Mouse (Mus musculus) intestine, embryonic 14.5 days (tissue): ENCODE data around the gene Nod2. TPM values are rescaled to one million over a fixed set of nuclear protein-coding genes. Genes with fewer than 3 reads are reported as not detected.

Experiments
- ATAC-seq: fragments of 200-750 bp; cut with Nextera tagmentation; replicated peaks from 2 replicates; pipeline ENCODE4 v1.8.0; 2017; ENCODE audit warnings: low read depth, moderate number of reproducible peaks, moderate TSS enrichment, moderate library complexity; ENCODE audit not compliant: low FRiP score, low TSS enrichment
- DNase-seq: peaks from one replicate; pipeline ENCODE4 v3.0.0-alpha.2; 2018; ENCODE audit warnings: low spot score
- H3K27ac ChIP-seq: fragments of 300-500 bp; sonication (generic); 2 replicates; pipeline ENCODE4 v1.5.1; 2014; ENCODE audit warnings: low read depth, mild to moderate bottlenecking, control low read depth
- H3K27me3 ChIP-seq: fragments of 300-500 bp; sonication (generic); replicated peaks from 2 replicates; pipeline ENCODE4 v1.6.1; 2014; ENCODE audit warnings: low read length, control low read depth; ENCODE audit not compliant: control insufficient read depth, insufficient read depth
- H3K36me3 ChIP-seq: fragments of 300-500 bp; sonication (generic); 2 replicates; pipeline ENCODE4 v1.6.1; 2014; ENCODE audit warnings: low read length, control low read depth; ENCODE audit not compliant: control insufficient read depth, insufficient read depth
- H3K4me1 ChIP-seq: fragments of 300-500 bp; sonication (generic); replicated peaks from 2 replicates; pipeline ENCODE4 v1.6.1; 2014; ENCODE audit warnings: low read length, control low read depth, mixed read lengths; ENCODE audit not compliant: control insufficient read depth, insufficient read depth
- H3K4me2 ChIP-seq: fragments of 300-500 bp; sonication (generic); 2 replicates; pipeline ENCODE4 v1.6.1; 2014; ENCODE audit warnings: low read length
- H3K4me3 ChIP-seq: fragments of 300-500 bp; sonication (generic); 2 replicates; pipeline ENCODE4 v1.5.1; 2014; ENCODE audit warnings: low read depth, low read length, control low read depth, mixed read lengths
- H3K9ac ChIP-seq: fragments of 300-500 bp; sonication (generic); 2 replicates; pipeline ENCODE4 v1.6.1; 2014; ENCODE audit warnings: mild to moderate bottlenecking, low read length
- H3K9me3 ChIP-seq: fragments of 300-500 bp; sonication (generic); 2 replicates; pipeline ENCODE4 v1.6.1; 2016; ENCODE audit warnings: low read length, control low read depth; ENCODE audit not compliant: control insufficient read depth
- WGBS: fragments of 180-500 bp; shearing (Covaris S2); extraction: QIAGEN DNeasy Blood & Tissue Kit; methylation state at CpG from one replicate; pipeline ENCODE4 v1.1.7; 2014; 5-methylcytosine and 5-hydroxymethylcytosine counted together
- polyA plus RNA-seq: library from polyadenylated mRNA; unstranded; fragments of >200 nt; fragmentation: Nextera tagmentation; extraction: Ambion mirVana; gene quantifications from 2 replicates; pipeline ENCODE4 v1.2.1, GENCODE M21; 2014

Nod2 gene
- polyA plus RNA-seq, 1 experiment from 2014 or later: 0.12 TPM

- Histone ChIP-seq H3K4me1 (no peaks in the 10 kb centered on the region), H3K9me3 (no peaks in the 10 kb centered on the region), H3K4me2 (no peak overlapping the region), H3K36me3 (no peaks in the 10 kb centered on the region), H3K4me3 (no peak overlapping the region), H3K9ac (no peak overlapping the region), H3K27me3 (no peaks in the 10 kb centered on the region), H3K27ac (no peak overlapping the region)
- DNase-seq: no peak
- 84% methylated on average over 6 of the region's 6 CpGs for WGBS
- ATAC-seq: no peak
Measured at GRCm38 (mm10) chr8:88689891-88690290, 42.8 kb downstream of the Nod2 start.

- H3K9me3 ChIP-seq: no peaks in the 10 kb centered on the region
- ATAC-seq (no peak), DNase-seq (no peak)
- H3K4me3 ChIP-seq: no peak overlapping the region
- no peak overlapping the region for H3K4me2 ChIP-seq
- H3K27me3 ChIP-seq: no peaks in the 10 kb centered on the region
- no peaks in the 10 kb centered on the region for H3K36me3 ChIP-seq
- H3K9ac ChIP-seq: no peak overlapping the region
- WGBS: 45% methylated on average over 4 of the region's 4 CpGs
- H3K27ac ChIP-seq: no peak overlapping the region
- H3K4me1 ChIP-seq: peaks cover 3% of the 10 kb centered on the region; the same call in 1 of the 2 replicates
Measured at GRCm38 (mm10) chr8:88691342-88691948, 44.3 kb downstream of the Nod2 start.

DNA sequence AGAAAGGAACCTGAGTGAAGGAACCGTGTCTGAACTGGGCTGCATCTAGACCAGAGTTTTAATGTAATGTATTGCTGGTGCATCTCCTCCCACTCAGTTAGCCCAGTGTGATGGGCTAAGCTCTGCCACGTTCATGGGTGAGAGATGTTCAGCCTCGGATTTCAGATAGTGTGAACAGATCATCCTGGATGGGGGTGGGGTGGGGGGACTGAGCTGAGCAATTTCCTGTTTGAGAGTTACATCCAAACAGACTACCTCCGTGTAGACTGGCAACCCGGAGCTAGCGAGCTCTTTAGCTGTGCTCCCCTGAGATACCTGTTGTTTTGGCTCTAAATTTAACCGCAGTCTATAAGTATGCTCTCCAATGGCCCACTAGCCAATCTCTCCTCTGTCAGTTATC is 44.8 kb downstream of the Nod2 start:
- H3K4me2 ChIP-seq: no peak overlapping the region
- no peak overlapping the region for H3K27ac ChIP-seq
- H3K36me3 ChIP-seq: no peaks in the 10 kb centered on the region
- peaks cover 3% of the 10 kb centered on the region; the same call in 1 of the 2 replicates for H3K4me1 ChIP-seq
- no peak for ATAC-seq
- H3K9ac ChIP-seq: no peak overlapping the region
- 33% methylated on average over 7 of the region's 7 CpGs for WGBS
- no peak for DNase-seq
- H3K4me3 ChIP-seq: no peak overlapping the region
- H3K27me3 ChIP-seq: no peaks in the 10 kb centered on the region
- no peaks in the 10 kb centered on the region for H3K9me3 ChIP-seq

DNA sequence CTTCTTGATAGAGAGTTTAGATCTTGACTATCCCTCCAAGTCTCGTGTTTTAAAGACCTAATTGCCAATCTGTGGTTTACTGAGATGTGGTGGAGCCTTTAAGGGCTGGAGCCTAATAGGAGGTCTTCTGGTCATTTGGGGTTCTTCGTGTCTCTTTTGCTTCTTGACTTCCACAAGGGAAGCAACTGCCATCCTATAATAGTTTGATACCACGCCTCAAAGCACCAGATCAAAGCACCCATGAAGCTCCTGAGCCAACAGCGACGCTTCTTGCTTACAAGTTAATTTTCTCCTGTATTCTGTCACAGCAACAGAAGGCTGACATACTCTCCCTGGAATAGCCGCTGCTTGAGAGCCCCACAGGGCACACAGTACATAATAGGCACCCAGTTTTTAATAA is 45.8 kb downstream of the Nod2 start:
- no peak overlapping the region for H3K27ac ChIP-seq
- DNase-seq (no peak), ATAC-seq (no peak)
- peaks cover 7% of the 10 kb centered on the region for H3K4me1 ChIP-seq
- H3K36me3 ChIP-seq: no peaks in the 10 kb centered on the region
- no peak overlapping the region for H3K9ac ChIP-seq
- no peak overlapping the region for H3K4me3 ChIP-seq
- no peaks in the 10 kb centered on the region for H3K9me3 ChIP-seq
- 82% methylated on average over 6 of the region's 6 CpGs for WGBS
- H3K4me2 ChIP-seq: no peak overlapping the region
- no peaks in the 10 kb centered on the region for H3K27me3 ChIP-seq

DNA sequence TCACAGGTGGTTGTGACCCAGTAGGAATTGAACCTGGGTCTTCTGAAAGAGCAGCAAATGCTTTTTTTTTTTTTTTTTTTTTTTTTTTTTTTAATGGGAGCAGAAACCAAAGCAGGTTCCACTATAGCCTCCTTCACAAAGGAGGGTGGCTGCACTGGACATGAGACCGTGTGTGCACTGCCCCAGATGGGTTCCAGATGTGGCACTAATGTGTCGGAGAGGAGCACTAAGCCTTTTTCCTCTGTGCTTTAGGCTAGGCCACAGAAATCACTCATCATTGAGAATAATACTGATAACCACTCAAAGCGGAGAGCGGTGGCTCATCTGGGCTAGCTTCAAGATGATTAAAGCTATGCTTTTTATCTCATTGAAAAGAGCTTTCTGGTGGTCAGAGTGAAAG is 46.3 kb downstream of the Nod2 start:
- Histone ChIP-seq H3K4me2 (no peak overlapping the region), H3K4me1 (peaks cover 9% of the 10 kb centered on the region), H3K36me3 (no peaks in the 10 kb centered on the region), H3K9me3 (no peaks in the 10 kb centered on the region), H3K4me3 (no peak overlapping the region), H3K27me3 (no peaks in the 10 kb centered on the region), H3K27ac (no peak overlapping the region), H3K9ac (no peak overlapping the region)
- DNase-seq: no peak
- WGBS: 84% methylated on average over 4 of the region's 4 CpGs
- ATAC-seq: no peak

GRCm38 (mm10) chr8:88694291-88694690 is 47.2 kb downstream of the Nod2 start:
- ATAC-seq: no peak
- no peak overlapping the region for H3K4me3 ChIP-seq
- H3K9ac ChIP-seq: no peak overlapping the region
- 58% methylated on average over 7 of the region's 7 CpGs for WGBS
- no peak overlapping the region for H3K4me2 ChIP-seq
- no peaks in the 10 kb centered on the region for H3K36me3 ChIP-seq
- no peaks in the 10 kb centered on the region for H3K9me3 ChIP-seq
- no peak for DNase-seq
- peaks cover 9% of the 10 kb centered on the region for H3K4me1 ChIP-seq
- no peak overlapping the region for H3K27ac ChIP-seq
- H3K27me3 ChIP-seq: no peaks in the 10 kb centered on the region

GRCm38 (mm10) chr8:88696228-88696627 is 49.1 kb downstream of the Nod2 start:
- H3K9ac ChIP-seq: no peak overlapping the region
- H3K27ac ChIP-seq: no peak overlapping the region
- 19% methylated on average over 7 of the region's 7 CpGs for WGBS
- no peak for DNase-seq
- H3K36me3 ChIP-seq: no peaks in the 10 kb centered on the region
- no peaks in the 10 kb centered on the region for H3K27me3 ChIP-seq
- no peaks in the 10 kb centered on the region for H3K9me3 ChIP-seq
- H3K4me1 ChIP-seq: peaks cover 9% of the 10 kb centered on the region
- peak overlapping the region; percentile 85 for H3K4me3 ChIP-seq
- ATAC-seq: peak; percentile 7; the same call in 1 of the 2 replicates
- H3K4me2 ChIP-seq: peak overlapping the region; percentile 55

- Histone ChIP-seq H3K4me2 (peak within 1 kb of the TSS; percentile 55), H3K27ac (peak within 1 kb of the TSS; percentile 33; the same call in 1 of the 2 replicates), H3K27me3 (no peaks in the 10 kb centered on the region), H3K4me1 (peaks cover 9% of the 10 kb centered on the region), H3K36me3 (no peaks in the 10 kb centered on the region), H3K9ac (peak within 1 kb of the TSS; percentile 75), H3K4me3 (peak within 1 kb of the TSS; percentile 85), H3K9me3 (no peaks in the 10 kb centered on the region)
- ATAC-seq (peak; percentile 100), DNase-seq (peak; percentile 96)
- 0% methylated on average over 63 of the region's 80 CpGs for WGBS
Measured at GRCm38 (mm10) chr8:88696721-88697641, 49.9 kb downstream of the Nod2 start, which contains the start of gene Cyld. TSS of gene Cyld (plus strand) at chr8:88697028.
